Comparison of ENCODE assay signal across 10 mouse cellular contexts in the genomic region with DNA sequence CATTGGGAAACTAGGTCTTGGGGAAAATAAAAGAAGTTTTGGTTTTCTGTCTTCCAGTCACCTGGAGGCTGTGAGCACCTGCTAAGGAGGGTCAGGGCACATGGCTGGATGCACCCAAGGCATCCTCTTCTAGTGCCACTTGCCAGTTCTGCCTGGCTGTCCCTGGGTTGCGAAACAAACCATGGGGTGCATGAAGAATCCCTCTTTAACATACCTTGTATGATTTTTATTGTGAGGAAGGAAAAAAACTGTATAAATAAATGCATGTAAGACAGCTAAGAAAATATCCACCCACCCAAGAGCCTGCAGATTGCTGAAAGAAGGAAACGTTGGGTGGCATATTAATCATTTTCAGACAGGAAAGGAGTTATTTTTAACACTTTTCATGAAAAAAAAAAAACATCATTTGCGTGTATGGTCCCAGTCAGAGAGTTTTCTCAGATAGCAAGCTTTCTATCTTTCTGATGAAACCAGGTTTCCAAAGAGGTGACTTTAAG.
DNase-seq lines count a peak whose midpoint lies in the region; ATAC-seq lines count a peak whose summit lies in the region.
"Had no signal": no experiment of that assay in that cellular context is flagged by ENCODE, and none has a peak within 500 bp of the region (broad histone marks: within the 10 kb centered on the region; RNA-seq: fewer than 3 reads in every experiment).

No protein-coding gene starts in this region.

- no peak overlapping the region for H3K27ac ChIP-seq in forebrain, embryonic 10.5 days
- H3K27ac ChIP-seq in hindbrain, embryonic 13.5 days, result peak overlapping the region; percentile 91
- H3K27ac ChIP-seq in midbrain, embryonic 16.5 days (ENCODE audit: low read length), result peak overlapping the region; percentile 93
- H3K27ac ChIP-seq: lung, embryonic 15.5 days had no signal

- WGBS in forebrain, embryonic 10.5 days, result 84% methylated on average over 3 of the region's 3 CpGs
- WGBS in hindbrain, embryonic 13.5 days, result 72% methylated on average over 3 of the region's 3 CpGs
- WGBS in midbrain, embryonic 16.5 days, result 66% methylated on average over 3 of the region's 3 CpGs

- peak overlapping the region; percentile 69 for H3K4me2 ChIP-seq in hindbrain, embryonic 13.5 days
- H3K4me2 ChIP-seq in midbrain, embryonic 16.5 days (ENCODE audit: low read length), result peak overlapping the region; percentile 71

- H3K27me3 ChIP-seq in forebrain, embryonic 10.5 days (ENCODE audit: poor library complexity, severe bottlenecking), result peaks cover 62% of the 10 kb centered on the region
- peaks cover 34% of the 10 kb centered on the region; the same call in 1 of the 2 replicates for H3K27me3 ChIP-seq in hindbrain, embryonic 13.5 days
- no peaks in the 10 kb centered on the region for H3K27me3 ChIP-seq in midbrain, embryonic 16.5 days (ENCODE audit: control insufficient read depth, insufficient read depth, low read depth, low read length)

- no peaks in the 10 kb centered on the region for H3K9me3 ChIP-seq in forebrain, embryonic 10.5 days
- no peaks in the 10 kb centered on the region for H3K9me3 ChIP-seq in hindbrain, embryonic 13.5 days
- no peaks in the 10 kb centered on the region for H3K9me3 ChIP-seq in midbrain, embryonic 16.5 days (replicated peaks; ENCODE audit: control insufficient read depth, low read length, poor library complexity, severe bottlenecking)
- H3K9me3 ChIP-seq: lung, embryonic 15.5 days had no signal

- peak; percentile 9; the same call in 1 of the 2 replicates for ATAC-seq in hindbrain, embryonic 13.5 days (ENCODE audit: low FRiP score)
- ATAC-seq in midbrain, embryonic 16.5 days, result no peak
- ATAC-seq: activated CD4-positive, CD25-positive, alpha-beta regulatory T cell, adult 4 months had no signal

- peaks cover 19% of the 10 kb centered on the region for H3K4me1 ChIP-seq in forebrain, embryonic 10.5 days
- peaks cover 40% of the 10 kb centered on the region for H3K4me1 ChIP-seq in hindbrain, embryonic 13.5 days (replicated peaks)
- H3K4me1 ChIP-seq in midbrain, embryonic 16.5 days (ENCODE audit: control insufficient read depth, insufficient read depth, low read length), result peaks cover 25% of the 10 kb centered on the region

- H3K9ac ChIP-seq in hindbrain, embryonic 13.5 days, result peak overlapping the region; percentile 83
- H3K9ac ChIP-seq in midbrain, embryonic 16.5 days (ENCODE audit: low read depth, low read length), result peak overlapping the region; percentile 84
- H3K9ac ChIP-seq: lung, embryonic 15.5 days had no signal

- no peaks in the 10 kb centered on the region for H3K36me3 ChIP-seq in forebrain, embryonic 10.5 days (replicated peaks)
- no peaks in the 10 kb centered on the region for H3K36me3 ChIP-seq in hindbrain, embryonic 13.5 days
- H3K36me3 ChIP-seq in midbrain, embryonic 16.5 days (ENCODE audit: control insufficient read depth, insufficient read depth, low read length), result no peaks in the 10 kb centered on the region; the same call in 1 of the 2 replicates
- H3K36me3 ChIP-seq: lung, embryonic 15.5 days had no signal

- DNase-seq in kidney, adult 11 months, result peak; percentile 27
- no peak for DNase-seq in kidney, adult 18-20 months
- no peak for DNase-seq in forebrain, embryonic 10.5 days (ENCODE audit: extremely low spot score, low spot score)
- no peak for DNase-seq in left cerebral cortex, adult 11 months (ENCODE audit: low spot score)
- DNase-seq in gastrocnemius, postnatal 4 days (ENCODE audit: low spot score in 2 of 2), result no peak
- DNase-seq: gastrocnemius, postnatal 36 days had no signal

- peak overlapping the region; percentile 51; the same call in 1 of the 2 replicates for H3K4me3 ChIP-seq in forebrain, embryonic 10.5 days
- H3K4me3 ChIP-seq in hindbrain, embryonic 13.5 days, result peak overlapping the region; percentile 52
- H3K4me3 ChIP-seq in midbrain, embryonic 16.5 days (ENCODE audit: low read depth, low read length), result peak overlapping the region; percentile 59
